Mouse (Mus musculus): ENCODE data around the gene Ehbp1. TPM values are rescaled to one million over a fixed set of nuclear protein-coding genes. Genes with fewer than 3 reads are reported as not detected.

The Ehbp1 gene
- 10 to 100 TPM; 14.3 to 17.9 (median 15.2) TPM for total RNA-seq (2022)

- DNase-seq (ENCODE audit: low spot score in 2 of 2), result no peak
Measured at GRCm38 (mm10) chr11:22342242-22343207, at the start of gene Ehbp1. TSS of gene Ehbp1 (minus strand) at chr11:22342292.

DNA sequence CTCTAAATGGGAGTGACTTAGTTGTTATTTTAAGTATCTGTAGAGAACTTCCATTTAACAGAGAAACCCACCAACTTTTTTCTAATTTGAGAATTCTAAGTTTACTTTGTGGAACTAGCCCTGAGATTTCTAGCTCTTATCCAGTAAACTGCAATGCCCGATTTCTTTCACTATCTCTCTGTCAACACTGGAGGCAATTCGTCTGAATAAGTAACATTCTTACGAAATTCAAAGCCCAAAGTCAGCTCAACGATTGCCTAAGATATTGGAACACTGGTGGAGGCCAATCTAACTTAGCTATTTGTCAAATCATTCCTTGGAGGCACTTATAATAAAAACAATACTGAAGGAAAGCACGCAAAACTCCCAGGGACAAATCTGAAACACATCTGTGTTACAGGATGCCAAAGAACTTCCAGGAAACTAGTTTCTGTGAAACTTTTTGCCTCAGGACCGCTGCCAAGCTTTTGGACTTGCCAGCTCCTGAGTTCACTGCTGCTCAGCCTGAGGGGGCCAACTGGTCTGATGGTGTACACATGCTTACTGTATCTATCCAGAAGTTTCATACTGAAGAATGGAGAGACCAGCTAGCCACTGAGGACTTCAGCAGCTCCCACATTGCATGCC lies 45.5 kb upstream of the Ehbp1 start:
- peak; percentile 33 to 65 for DNase-seq (ENCODE audit: low spot score in 2 of 2)

DNA sequence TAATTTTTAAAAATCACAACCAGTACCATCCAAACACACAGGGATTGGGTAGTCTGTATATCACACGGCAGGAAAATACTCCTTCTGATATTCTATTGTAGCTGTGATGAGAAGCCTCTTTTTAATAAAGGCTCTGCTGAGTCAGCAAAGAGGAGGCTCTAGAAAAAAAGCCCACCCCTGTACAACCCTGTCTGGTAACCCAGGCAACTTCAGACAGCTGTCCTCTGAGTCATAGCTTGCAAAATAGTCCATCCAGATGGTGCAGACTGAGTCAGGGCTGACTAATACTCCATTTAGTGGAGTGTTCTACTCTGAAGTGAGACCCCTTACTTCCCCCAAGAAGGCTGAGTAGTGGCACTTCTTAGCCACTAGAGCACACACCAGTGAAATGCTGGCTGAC lies 41.4 kb upstream of the Ehbp1 start:
- no peak for DNase-seq (ENCODE audit: low spot score in 2 of 2)

- DNase-seq (ENCODE audit: low spot score in 2 of 2), result no peak
Measured at GRCm38 (mm10) chr11:22374811-22375210, 32.7 kb upstream of the Ehbp1 start.

GRCm38 (mm10) chr11:22373290-22373674 lies 31.2 kb upstream of the Ehbp1 start:
- DNase-seq (ENCODE audit: low spot score in 2 of 2), result no peak

DNA sequence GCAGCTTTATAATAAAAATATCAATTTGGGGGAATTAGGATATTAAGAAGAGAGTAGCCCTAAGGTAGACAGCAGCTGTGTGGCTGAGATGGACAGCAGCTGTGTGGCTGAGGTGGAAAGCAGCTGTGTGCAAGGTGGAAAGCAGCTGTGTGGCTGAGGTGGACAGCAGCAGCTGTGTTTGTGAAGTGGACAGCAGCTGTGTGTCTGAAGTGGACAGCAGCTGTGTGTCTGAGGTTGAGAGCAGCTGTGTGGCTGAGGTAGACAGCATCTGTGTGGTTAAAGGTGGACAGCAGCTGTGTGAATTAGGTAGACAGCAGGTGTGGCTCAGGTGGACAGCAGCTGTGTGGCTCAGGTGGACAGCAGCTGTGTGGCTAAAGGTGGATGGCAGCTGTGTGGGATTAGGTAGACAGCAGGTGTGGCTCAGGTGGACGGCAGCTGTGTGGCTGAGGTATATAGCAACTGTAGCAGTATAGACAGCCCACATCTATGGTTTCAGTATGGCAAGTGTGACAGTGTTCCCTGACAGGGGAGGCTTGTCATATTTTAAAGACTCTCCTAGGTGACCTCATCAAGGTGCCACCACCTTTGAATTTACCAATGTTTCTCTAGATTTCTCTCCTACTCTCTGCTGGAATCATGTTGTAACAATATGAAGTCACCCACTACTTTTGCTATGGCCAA lies 30.7 kb upstream of the Ehbp1 start:
- DNase-seq (ENCODE audit: low spot score in 2 of 2), result no peak

GRCm38 (mm10) chr11:22369841-22370240 lies 27.7 kb upstream of the Ehbp1 start:
- no peak for DNase-seq (ENCODE audit: low spot score in 2 of 2)

GRCm38 (mm10) chr11:22368621-22369020 lies 26.5 kb upstream of the Ehbp1 start:
- no peak for DNase-seq (ENCODE audit: low spot score in 2 of 2)

DNA sequence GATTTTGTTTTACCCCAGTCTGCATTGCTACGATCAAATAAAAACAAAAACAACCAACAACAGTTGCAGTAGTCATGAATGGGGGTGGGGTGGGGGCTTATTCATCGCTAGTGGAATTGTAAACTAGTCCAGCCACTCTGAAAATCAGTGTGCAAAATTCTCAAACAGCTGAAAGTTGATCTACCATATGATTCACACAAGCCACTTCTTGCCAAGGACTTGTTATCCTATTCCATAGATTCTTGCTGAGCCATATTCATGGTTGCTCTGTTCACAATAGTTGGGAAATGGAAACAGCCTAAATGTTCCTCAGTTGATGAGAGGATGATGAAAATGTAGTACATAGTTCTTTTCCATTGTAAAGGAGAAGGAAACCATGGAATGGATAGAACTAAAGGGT lies 24.4 kb upstream of the Ehbp1 start:
- no peak for DNase-seq (ENCODE audit: low spot score in 2 of 2)

GRCm38 (mm10) chr11:22353962-22354621 lies 12.0 kb upstream of the Ehbp1 start:
- no peak for DNase-seq (ENCODE audit: low spot score in 2 of 2)

DNA sequence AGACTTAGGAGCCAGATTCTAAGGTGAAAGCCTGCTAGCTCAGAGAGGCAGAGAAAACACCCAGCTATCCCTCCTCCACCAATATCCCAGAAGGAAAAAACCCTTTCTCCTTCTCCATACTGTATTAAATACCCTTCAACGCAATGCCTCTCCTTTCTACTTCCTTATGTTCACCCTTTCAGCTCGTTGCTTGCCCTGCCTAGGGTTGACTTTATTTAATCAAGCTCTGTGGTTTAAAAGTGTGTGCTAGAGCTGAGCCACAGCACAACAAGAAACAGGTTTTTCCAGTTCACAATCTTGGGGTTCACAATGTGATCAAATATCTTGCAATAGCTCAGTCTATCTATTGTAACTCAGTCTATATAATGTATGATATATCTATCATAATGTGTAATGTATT lies 7.9 kb upstream of the Ehbp1 start:
- no peak for DNase-seq (ENCODE audit: low spot score in 2 of 2)

DNA sequence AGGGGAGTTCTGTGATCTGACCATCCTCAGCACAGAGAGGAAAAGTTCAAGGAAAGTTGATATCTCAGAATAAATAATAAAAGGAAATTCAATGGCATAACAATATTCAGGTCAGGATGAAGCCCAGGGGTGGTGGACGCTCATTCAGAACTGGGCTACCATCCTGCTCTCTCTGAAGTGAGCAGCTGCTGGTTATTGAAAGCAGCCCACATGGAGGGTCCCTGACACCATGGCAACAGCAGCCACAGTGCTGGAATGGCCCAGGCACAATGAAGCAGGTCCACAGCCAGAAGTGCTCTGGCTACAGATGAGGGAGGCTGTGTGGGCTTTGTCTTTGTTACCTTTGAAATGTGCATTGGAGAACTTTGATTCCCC lies 6.4 kb upstream of the Ehbp1 start:
- no peak for DNase-seq (ENCODE audit: low spot score in 2 of 2)

- no peak for DNase-seq (ENCODE audit: low spot score in 2 of 2)
Measured at GRCm38 (mm10) chr11:22347651-22348535, 5.8 kb upstream of the Ehbp1 start.

- no peak for DNase-seq (ENCODE audit: low spot score in 2 of 2)
Measured at GRCm38 (mm10) chr11:22327302-22327910, 14.7 kb downstream of the Ehbp1 start.

- DNase-seq (ENCODE audit: low spot score in 2 of 2), result no peak
Measured at GRCm38 (mm10) chr11:22317824-22318411, 24.2 kb downstream of the Ehbp1 start.

DNA sequence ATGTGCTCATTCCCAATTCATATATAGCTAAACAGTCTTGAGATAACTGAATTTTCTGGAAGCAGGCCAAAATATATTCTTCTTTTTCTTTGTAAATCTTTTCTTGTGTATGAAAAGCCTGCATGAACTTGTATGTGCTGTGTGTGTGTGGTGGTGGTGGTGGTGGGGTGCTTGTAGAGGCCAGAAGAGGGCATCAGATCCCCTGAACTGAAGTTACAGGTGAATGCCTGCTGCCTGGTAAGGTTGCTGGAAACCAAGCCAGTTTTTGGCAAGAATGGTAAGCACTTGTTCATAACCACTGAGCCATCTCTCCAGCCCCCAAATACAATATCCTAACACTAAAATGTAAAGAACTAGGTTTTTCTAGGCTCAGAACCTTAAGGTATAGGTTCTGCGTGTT lies 26.3 kb downstream of the Ehbp1 start:
- DNase-seq (ENCODE audit: low spot score in 2 of 2), result no peak

DNA sequence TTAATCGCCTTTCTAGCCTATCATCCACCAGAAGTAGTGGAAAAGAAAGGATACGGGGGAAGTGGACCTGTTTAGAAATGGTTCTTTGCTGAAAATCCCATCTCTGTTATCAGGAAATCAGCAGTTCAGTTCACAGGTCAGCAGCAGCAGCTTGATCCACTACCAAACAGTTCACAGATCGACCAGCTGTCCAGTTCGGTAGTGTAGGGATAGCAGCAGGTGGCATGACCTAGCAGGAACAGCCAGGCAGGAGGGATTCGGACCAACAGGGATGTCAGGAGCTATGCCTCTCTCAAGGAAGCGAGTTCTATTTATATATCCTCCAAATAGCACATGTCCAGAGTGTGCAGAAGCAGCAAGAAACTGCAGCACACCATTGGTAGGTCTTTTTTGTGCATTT lies 40.9 kb downstream of the Ehbp1 start:
- peak in 1 of 2 experiments; percentile 22 for DNase-seq (ENCODE audit: low spot score in 2 of 2)

DNA sequence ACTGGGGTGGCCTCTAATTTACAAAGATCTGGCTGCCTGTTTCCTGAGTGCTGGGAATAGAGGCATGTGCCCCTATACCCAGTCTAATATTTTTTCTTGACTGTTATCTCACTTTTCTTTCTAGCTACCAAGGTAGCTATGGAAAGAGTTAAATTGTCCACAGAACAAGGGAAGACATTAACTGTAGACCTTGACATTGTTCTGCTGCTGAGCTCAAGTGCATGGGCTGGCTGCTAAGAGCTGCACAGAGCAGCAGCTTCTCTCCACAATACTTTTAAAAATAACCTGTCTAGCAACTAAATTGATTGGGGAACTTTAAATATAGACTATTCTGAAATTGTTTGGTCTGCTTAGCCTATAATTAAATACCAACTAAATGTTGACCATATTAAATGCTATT lies 52.9 kb downstream of the Ehbp1 start:
- DNase-seq (ENCODE audit: low spot score in 2 of 2), result no peak

GRCm38 (mm10) chr11:22287513-22287900 lies 54.6 kb downstream of the Ehbp1 start:
- no peak for DNase-seq (ENCODE audit: low spot score in 2 of 2)
